Mouse (Mus musculus) stomach, postnatal 0 days (tissue): ENCODE measurements around the gene Spaca7.

Experiments used
- CTCF ChIP-seq: IDR thresholded peaks from 2 replicates; pipeline ENCODE4 v1.5.1; 2016; ENCODE audit warnings: antibody characterized with exemption, low read depth, mild to moderate bottlenecking, moderate library complexity
- EP300 ChIP-seq: optimal IDR thresholded peaks from 2 replicates; pipeline ENCODE3; 2016; ENCODE audit warnings: antibody characterized with exemption

DNA sequence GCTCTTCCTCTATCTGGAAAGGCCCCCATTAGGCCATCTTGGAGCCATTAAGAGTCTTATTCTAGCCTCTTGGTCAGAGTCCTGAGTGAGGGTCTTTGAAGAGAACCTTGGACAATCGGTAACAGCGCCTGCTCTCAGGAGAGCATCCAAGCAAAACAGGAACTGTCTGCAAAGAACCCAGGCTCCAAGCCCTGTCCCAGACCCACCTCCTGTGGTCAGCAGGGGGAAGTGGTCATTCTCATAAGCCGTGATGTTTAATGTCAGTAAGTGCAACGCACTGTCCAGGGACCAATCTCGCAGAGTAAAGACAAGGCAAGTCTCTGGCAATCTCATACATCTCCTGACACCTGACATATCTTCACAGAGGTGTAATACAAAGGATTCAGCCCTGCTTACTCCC, 3.2 kb downstream of the Spaca7 start:
- TF ChIP-seq CTCF (no peak), EP300 (no peak)
